Mouse (Mus musculus) small intestine, adult 2 months (tissue): ENCODE results near the gene Chrna9.

Experiments used
- CTCF ChIP-seq: fragments of 200-500 bp; IDR thresholded peaks from 2 replicates; pipeline ENCODE4 v1.5.1; 2012; ENCODE audit warnings: low read depth, mild to moderate bottlenecking, control low read depth, inconsistent platforms, low read length, moderate library complexity, mixed read lengths; ENCODE audit not compliant: insufficient replicate concordance, insufficient read length; ENCODE audit errors: extremely low read depth
- POLR2A ChIP-seq: fragments of 200-500 bp; IDR thresholded peaks from 2 replicates; pipeline ENCODE4 v1.6.1; 2012; ENCODE audit warnings: low read depth, mild to moderate bottlenecking, control low read depth, inconsistent platforms, low read length, moderate library complexity

DNA sequence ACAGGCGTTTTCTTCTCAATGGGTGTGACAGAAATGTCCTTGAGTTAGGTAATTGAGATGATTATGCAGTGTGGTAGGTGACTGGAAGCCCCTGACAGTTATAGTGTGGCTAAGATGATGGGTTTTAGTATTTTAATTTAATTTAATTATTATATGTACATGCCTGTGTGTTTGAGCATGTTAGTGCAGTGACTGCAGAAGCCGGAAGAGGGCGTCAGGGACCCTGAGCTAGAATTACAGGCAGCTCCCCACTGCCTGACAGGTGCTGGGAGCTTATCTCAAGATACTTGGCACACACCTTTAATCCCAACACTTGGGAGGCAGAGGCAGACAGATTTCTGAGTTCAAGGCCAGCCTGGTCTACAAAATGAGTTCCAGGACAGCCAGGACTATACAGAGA lies 33.3 kb downstream of the Chrna9 start:
- no peak for TF ChIP-seq POLR2A
- TF ChIP-seq CTCF: no peak
